Mouse (Mus musculus): ENCODE measurements around the gene Hbs1l.

DNA sequence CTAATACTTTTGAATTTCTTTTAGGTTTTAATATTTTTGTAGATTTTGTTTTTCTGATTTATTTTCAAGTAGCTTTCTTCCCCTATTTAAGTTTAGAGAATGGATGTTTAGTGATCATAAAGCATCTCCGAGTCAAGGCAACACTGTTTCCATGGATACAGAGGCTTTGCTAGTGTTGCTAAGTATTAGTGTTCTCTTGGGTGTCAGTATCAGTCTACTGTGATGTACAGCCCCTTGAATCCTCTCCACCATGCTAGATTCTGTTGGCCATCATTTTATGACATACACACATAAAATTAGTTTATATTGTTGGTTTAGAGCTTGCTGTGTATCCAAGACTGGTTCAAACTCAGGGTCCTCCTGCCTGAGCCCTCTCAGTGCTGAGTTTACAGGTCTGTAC is 20.3 kb downstream of the Hbs1l start:
- TF ChIP-seq GATA1 (IDR thresholded peaks at IDR 0.05; ENCODE audit: borderline replicate concordance, low read length), result no peak
- no peak for TF ChIP-seq FLI1 (IDR thresholded peaks at IDR 0.05; ENCODE audit: low read length)

Measured in megakaryocyte, embryonic 14.5 days (primary cell).